Mouse (Mus musculus): ENCODE data around the gene Kcnk2. TPM values are rescaled to one million over a fixed set of nuclear protein-coding genes. Genes with fewer than 3 reads are reported as not detected.

The Kcnk2 gene
- polyA plus RNA-seq, 1 experiment, result not detected

- TF ChIP-seq POLR2A (IDR thresholded peaks at IDR 0.05; ENCODE audit: borderline replicate concordance, control insufficient read depth, low read depth, low read length) (no peak), CTCF (IDR thresholded peaks at IDR 0.05; ENCODE audit: control insufficient read depth, insufficient read depth, low read length) (no peak)
- 71% methylated on average over 6 of the region's 6 CpGs for WGBS
- H3K4me1 ChIP-seq (ENCODE audit: control insufficient read depth, insufficient read depth, low read length), result no peaks in the 10 kb centered on the region
- H3K4me3 ChIP-seq (replicated peaks; ENCODE audit: control insufficient read depth, low read depth, low read length), result no peak overlapping the region
- H3K27ac ChIP-seq (ENCODE audit: control insufficient read depth, insufficient read depth, low read depth, low read length, poor library complexity), result no peak overlapping the region
Measured at GRCm38 (mm10) chr1:189362579-189362978, 39.5 kb downstream of the Kcnk2 start.

- TF ChIP-seq POLR2A (IDR thresholded peaks at IDR 0.05; ENCODE audit: borderline replicate concordance, control insufficient read depth, low read depth, low read length) (no peak), CTCF (IDR thresholded peaks at IDR 0.05; ENCODE audit: control insufficient read depth, insufficient read depth, low read length) (no peak)
- Histone ChIP-seq H3K27ac (ENCODE audit: control insufficient read depth, insufficient read depth, low read depth, low read length, poor library complexity) (no peak overlapping the region), H3K4me1 (ENCODE audit: control insufficient read depth, insufficient read depth, low read length) (no peaks in the 10 kb centered on the region), H3K4me3 (replicated peaks; ENCODE audit: control insufficient read depth, low read depth, low read length) (no peak overlapping the region)
- WGBS, result 82% methylated on average over 4 of the region's 4 CpGs
Measured at GRCm38 (mm10) chr1:189359699-189360098, 42.4 kb downstream of the Kcnk2 start.

- Histone ChIP-seq H3K27ac (ENCODE audit: control insufficient read depth, insufficient read depth, low read depth, low read length, poor library complexity) (no peak overlapping the region), H3K4me1 (ENCODE audit: control insufficient read depth, insufficient read depth, low read length) (no peaks in the 10 kb centered on the region), H3K4me3 (replicated peaks; ENCODE audit: control insufficient read depth, low read depth, low read length) (no peak overlapping the region)
- TF ChIP-seq CTCF (IDR thresholded peaks at IDR 0.05; ENCODE audit: control insufficient read depth, insufficient read depth, low read length) (no peak), POLR2A (IDR thresholded peaks at IDR 0.05; ENCODE audit: borderline replicate concordance, control insufficient read depth, low read depth, low read length) (no peak)
- 76% methylated on average over 1 of the region's 1 CpGs for WGBS
Measured at GRCm38 (mm10) chr1:189353887-189354286, 48.2 kb downstream of the Kcnk2 start.

GRCm38 (mm10) chr1:189351804-189352203 is 50.3 kb downstream of the Kcnk2 start:
- TF ChIP-seq POLR2A (IDR thresholded peaks at IDR 0.05; ENCODE audit: borderline replicate concordance, control insufficient read depth, low read depth, low read length) (no peak), CTCF (IDR thresholded peaks at IDR 0.05; ENCODE audit: control insufficient read depth, insufficient read depth, low read length) (no peak)
- no peak overlapping the region for H3K4me3 ChIP-seq (replicated peaks; ENCODE audit: control insufficient read depth, low read depth, low read length)
- 85% methylated on average over 6 of the region's 6 CpGs for WGBS
- H3K27ac ChIP-seq (ENCODE audit: control insufficient read depth, insufficient read depth, low read depth, low read length, poor library complexity), result no peak overlapping the region
- no peaks in the 10 kb centered on the region for H3K4me1 ChIP-seq (ENCODE audit: control insufficient read depth, insufficient read depth, low read length)

GRCm38 (mm10) chr1:189349205-189349604 is 52.9 kb downstream of the Kcnk2 start:
- no peak overlapping the region for H3K27ac ChIP-seq (ENCODE audit: control insufficient read depth, insufficient read depth, low read depth, low read length, poor library complexity)
- TF ChIP-seq POLR2A (IDR thresholded peaks at IDR 0.05; ENCODE audit: borderline replicate concordance, control insufficient read depth, low read depth, low read length), result no peak
- no peak for TF ChIP-seq CTCF (IDR thresholded peaks at IDR 0.05; ENCODE audit: control insufficient read depth, insufficient read depth, low read length)
- WGBS, result 76% methylated on average over 5 of the region's 5 CpGs

GRCm38 (mm10) chr1:189345166-189345565 is 56.9 kb downstream of the Kcnk2 start:
- WGBS, result 69% methylated on average over 5 of the region's 5 CpGs
- H3K4me3 ChIP-seq (replicated peaks; ENCODE audit: control insufficient read depth, low read depth, low read length), result no peak overlapping the region
- H3K27ac ChIP-seq (ENCODE audit: control insufficient read depth, insufficient read depth, low read depth, low read length, poor library complexity), result no peak overlapping the region
- H3K4me1 ChIP-seq (ENCODE audit: control insufficient read depth, insufficient read depth, low read length), result no peaks in the 10 kb centered on the region
- TF ChIP-seq CTCF (IDR thresholded peaks at IDR 0.05; ENCODE audit: control insufficient read depth, insufficient read depth, low read length) (no peak), POLR2A (IDR thresholded peaks at IDR 0.05; ENCODE audit: borderline replicate concordance, control insufficient read depth, low read depth, low read length) (no peak)

More at GRCm38 (mm10) chr1:189349205-189349604, 52.9 kb downstream of the Kcnk2 start:
- Histone ChIP-seq H3K4me1 (ENCODE audit: control insufficient read depth, insufficient read depth, low read length) (no peaks in the 10 kb centered on the region), H3K4me3 (replicated peaks; ENCODE audit: control insufficient read depth, low read depth, low read length) (no peak overlapping the region)

GRCm38 (mm10) chr1:189343301-189344251 is 58.5 kb downstream of the Kcnk2 start:
- TF ChIP-seq POLR2A (IDR thresholded peaks at IDR 0.05; ENCODE audit: borderline replicate concordance, control insufficient read depth, low read depth, low read length) (no peak), CTCF (IDR thresholded peaks at IDR 0.05; ENCODE audit: control insufficient read depth, insufficient read depth, low read length) (no peak)
- Histone ChIP-seq H3K27ac (ENCODE audit: control insufficient read depth, insufficient read depth, low read depth, low read length, poor library complexity) (no peak overlapping the region), H3K4me3 (replicated peaks; ENCODE audit: control insufficient read depth, low read depth, low read length) (no peak overlapping the region), H3K4me1 (ENCODE audit: control insufficient read depth, insufficient read depth, low read length) (no peaks in the 10 kb centered on the region)
- WGBS, result 5% methylated on average over 81 of the region's 82 CpGs

- 9% methylated on average over 30 of the region's 30 CpGs for WGBS
- no peak for TF ChIP-seq POLR2A (IDR thresholded peaks at IDR 0.05; ENCODE audit: borderline replicate concordance, control insufficient read depth, low read depth, low read length)
- TF ChIP-seq CTCF (IDR thresholded peaks at IDR 0.05; ENCODE audit: control insufficient read depth, insufficient read depth, low read length), result no peak
- Histone ChIP-seq H3K27ac (ENCODE audit: control insufficient read depth, insufficient read depth, low read depth, low read length, poor library complexity) (no peak overlapping the region; the same call in 1 of the 2 replicates), H3K4me1 (ENCODE audit: control insufficient read depth, insufficient read depth, low read length) (no peaks in the 10 kb centered on the region), H3K4me3 (replicated peaks; ENCODE audit: control insufficient read depth, low read depth, low read length) (no peak overlapping the region)
Measured at GRCm38 (mm10) chr1:189342416-189343104, 59.5 kb downstream of the Kcnk2 start.
